Mouse (Mus musculus) left cerebral cortex, postnatal 25 days (tissue): ENCODE results near the gene Vac14. TPM values are rescaled to one million over a fixed set of nuclear protein-coding genes. Genes with fewer than 3 reads are reported as not detected.

Source experiments
- DNase-seq, 2 experiments: peaks; one replicate each; pipeline ENCODE4 v3.0.0; 2022; ENCODE audit warnings: low spot score in 2 of 2, mixed read lengths in 1 of 2
- intact Hi-C: fragments of 180-260 bp; cut with DNase I; formaldehyde crosslinking; loops from one replicate; pipeline ENCODE4 v1.15.1; 2025
- total RNA-seq, 2 experiments: library from RNA; stranded (reverse); gene quantifications; 2 replicates each; pipeline ENCODE4 v1.2.3; 2021

Gene Vac14
- 10 to 100 TPM; 21.0 to 23.4 TPM for total RNA-seq

- intact Hi-C loops: no loop called here
- peak; percentile 97 to 98 for DNase-seq
These were observed at the start of gene Vac14 for GRCm38 (mm10) chr8:110618391-110619207. Vac14 (plus strand) TSS chr8:110618585.

- DNase-seq: no peak
- intact Hi-C loops: no loop called here
These were observed 25.7 kb upstream of the Vac14 start for GRCm38 (mm10) chr8:110592641-110593040.

GRCm38 (mm10) chr8:110594164-110594563 is 24.2 kb upstream of the Vac14 start:
- intact Hi-C loops: no loop called here

GRCm38 (mm10) chr8:110604556-110604955 is 13.8 kb upstream of the Vac14 start:
- DNase-seq: peak; percentile 35 to 44
- intact Hi-C loops: loop anchor here (5.0 kb wide), 1 partner anchor 472 kb away; no protein-coding TSS in a partner anchor

More at GRCm38 (mm10) chr8:110594164-110594563, 24.2 kb upstream of the Vac14 start:
- DNase-seq: no peak

GRCm38 (mm10) chr8:110605401-110606015 is 12.9 kb upstream of the Vac14 start:
- intact Hi-C loops: loop anchor here (5.0 kb wide), 1 partner anchor 98 kb away; no protein-coding TSS in a partner anchor
- DNase-seq: no peak

- no peak for DNase-seq
These were observed 2.7 kb upstream of the Vac14 start for GRCm38 (mm10) chr8:110615730-110616129.

GRCm38 (mm10) chr8:110617801-110618358 is 505 bp upstream of the Vac14 start:
- no peak for DNase-seq
- intact Hi-C loops: no loop called here

More at GRCm38 (mm10) chr8:110615730-110616129, 2.7 kb upstream of the Vac14 start:
- intact Hi-C loops: no loop called here

- peak in 1 of 2 experiments; percentile 57 for DNase-seq
- intact Hi-C loops: no loop called here
These were observed 806 bp downstream of the Vac14 start for GRCm38 (mm10) chr8:110619208-110619574.

GRCm38 (mm10) chr8:110619919-110620318 is 1.5 kb downstream of the Vac14 start:
- no peak for DNase-seq
- intact Hi-C loops: no loop called here

- intact Hi-C loops: no loop called here
- DNase-seq: no peak
These were observed 8.0 kb downstream of the Vac14 start for GRCm38 (mm10) chr8:110626431-110626830.

- intact Hi-C loops: no loop called here
- peak; percentile 61 to 62 for DNase-seq
These were observed 11.1 kb downstream of the Vac14 start for GRCm38 (mm10) chr8:110629245-110630063.

- intact Hi-C loops: no loop called here
- DNase-seq: no peak
These were observed 11.7 kb downstream of the Vac14 start for GRCm38 (mm10) chr8:110630079-110630478.

- intact Hi-C loops: no loop called here
- peak in 1 of 2 experiments; percentile 87 for DNase-seq
These were observed 12.2 kb downstream of the Vac14 start for GRCm38 (mm10) chr8:110630571-110631071.

- intact Hi-C loops: no loop called here
- no peak for DNase-seq
These were observed 12.8 kb downstream of the Vac14 start for GRCm38 (mm10) chr8:110631201-110631600.

GRCm38 (mm10) chr8:110633814-110634213 is 15.4 kb downstream of the Vac14 start:
- intact Hi-C loops: no loop called here
- DNase-seq: no peak

- intact Hi-C loops: no loop called here
- DNase-seq: no peak
These were observed 17.8 kb downstream of the Vac14 start for GRCm38 (mm10) chr8:110636182-110636581.

- DNase-seq: no peak
- intact Hi-C loops: loop anchor here (10.0 kb wide), 1 partner anchor 202 kb away; the partner anchor contains the start of genes Cog4 and Sf3b3
These were observed 23.9 kb downstream of the Vac14 start for GRCm38 (mm10) chr8:110642331-110642730.

- intact Hi-C loops: loop anchor here (10.0 kb wide), 1 partner anchor 202 kb away; the partner anchor contains the start of genes Cog4 and Sf3b3
- DNase-seq: no peak
These were observed 24.8 kb downstream of the Vac14 start for GRCm38 (mm10) chr8:110643177-110643576.

GRCm38 (mm10) chr8:110644422-110644821 is 26.0 kb downstream of the Vac14 start:
- no peak for DNase-seq
- intact Hi-C loops: loop anchor here (10.0 kb wide), 1 partner anchor 200 kb away; the partner anchor contains the start of genes Cog4 and Sf3b3
